Comparison of ENCODE assay signal across 13 mouse cellular contexts in genomic region chr3:138852982-138853689, GRCm38 (mm10).
DNase-seq lines count a peak whose midpoint lies in the region; ATAC-seq and TF ChIP-seq lines count a peak whose summit lies in the region.
"Had no signal": no experiment of that assay in that cellular context is flagged by ENCODE, and none has a peak within 500 bp of the region (broad histone marks: within the 10 kb centered on the region; RNA-seq: fewer than 3 reads in every experiment).

No protein-coding gene starts in this region.

- no peaks in the 10 kb centered on the region for H3K9me3 ChIP-seq in forebrain, embryonic 11.5 days (ENCODE audit: control insufficient read depth, low read length)
- no peaks in the 10 kb centered on the region for H3K9me3 ChIP-seq in forebrain, embryonic 10.5 days
- H3K9me3 ChIP-seq in midbrain, embryonic 15.5 days: no peaks in the 10 kb centered on the region
- no peaks in the 10 kb centered on the region for H3K9me3 ChIP-seq in midbrain, embryonic 11.5 days (ENCODE audit: control insufficient read depth, low read length)
- H3K9me3 ChIP-seq in forebrain, embryonic 12.5 days: no peaks in the 10 kb centered on the region
- H3K9me3 ChIP-seq in stomach, embryonic 14.5 days (ENCODE audit: control insufficient read depth, low read depth, low read length): no peaks in the 10 kb centered on the region
- H3K9me3 ChIP-seq: embryonic facial prominence, embryonic 15.5 days; limb, embryonic 12.5 days had no signal

- no peak overlapping the region for H3K9ac ChIP-seq in forebrain, embryonic 11.5 days (ENCODE audit: low read length)
- H3K9ac ChIP-seq in midbrain, embryonic 15.5 days: no peak overlapping the region
- H3K9ac ChIP-seq in midbrain, embryonic 11.5 days (ENCODE audit: low read length): no peak overlapping the region
- H3K9ac ChIP-seq in forebrain, embryonic 12.5 days: no peak overlapping the region
- no peak overlapping the region for H3K9ac ChIP-seq in stomach, embryonic 14.5 days (replicated peaks; ENCODE audit: low read depth, low read length)
- H3K9ac ChIP-seq: embryonic facial prominence, embryonic 15.5 days; limb, embryonic 12.5 days had no signal

- H3K27me3 ChIP-seq in forebrain, embryonic 11.5 days (ENCODE audit: control insufficient read depth, insufficient read depth, low read length): no peaks in the 10 kb centered on the region
- peaks cover 40% of the 10 kb centered on the region; the same call in 1 of the 2 replicates for H3K27me3 ChIP-seq in forebrain, embryonic 10.5 days (ENCODE audit: poor library complexity, severe bottlenecking)
- H3K27me3 ChIP-seq in midbrain, embryonic 15.5 days (replicated peaks): no peaks in the 10 kb centered on the region
- no peaks in the 10 kb centered on the region for H3K27me3 ChIP-seq in midbrain, embryonic 11.5 days (ENCODE audit: control insufficient read depth, insufficient read depth, low read length)
- H3K27me3 ChIP-seq in forebrain, embryonic 12.5 days: peaks cover 3% of the 10 kb centered on the region; the same call in 1 of the 2 replicates
- H3K27me3 ChIP-seq in stomach, embryonic 14.5 days (ENCODE audit: control insufficient read depth, insufficient read depth, low read length): no peaks in the 10 kb centered on the region
- H3K27me3 ChIP-seq in thymus, adult 2 months (ENCODE audit: control insufficient read depth, insufficient read depth, low read length): no peaks in the 10 kb centered on the region
- H3K27me3 ChIP-seq: embryonic facial prominence, embryonic 15.5 days; limb, embryonic 12.5 days had no signal

- no peak for TF ChIP-seq POLR2A in thymus, adult 2 months (IDR thresholded peaks at IDR 0.05; ENCODE audit: control insufficient read depth, extremely low read depth, insufficient read depth, low read length, poor library complexity)

- H3K27ac ChIP-seq in forebrain, embryonic 11.5 days (ENCODE audit: low read depth, low read length): no peak overlapping the region
- no peak overlapping the region for H3K27ac ChIP-seq in forebrain, embryonic 10.5 days
- H3K27ac ChIP-seq in midbrain, embryonic 15.5 days: peak overlapping the region; percentile 14
- no peak overlapping the region for H3K27ac ChIP-seq in midbrain, embryonic 11.5 days (ENCODE audit: low read depth, low read length)
- 0 out of 2 replicates have a peak overlapping the region, but pooled peaks have one; percentile 31 for H3K27ac ChIP-seq in forebrain, embryonic 12.5 days
- H3K27ac ChIP-seq in stomach, embryonic 14.5 days (ENCODE audit: low read length): no peak overlapping the region; the same call in 1 of the 2 replicates
- H3K27ac ChIP-seq in thymus, adult 2 months (ENCODE audit: control insufficient read depth, insufficient read depth, low read length): no peak overlapping the region
- H3K27ac ChIP-seq: limb, embryonic 12.5 days had no signal

- WGBS in forebrain, embryonic 11.5 days: 40% methylated on average over 13 of the region's 13 CpGs
- whole genome bisulfite sequencing in forebrain, embryonic 10.5 days: 54% methylated on average over 13 of the region's 13 CpGs
- 24% methylated on average over 13 of the region's 13 CpGs for WGBS in midbrain, embryonic 15.5 days
- 50% methylated on average over 13 of the region's 13 CpGs for WGBS in midbrain, embryonic 11.5 days
- WGBS in forebrain, embryonic 12.5 days: 34% methylated on average over 13 of the region's 13 CpGs
- WGBS in stomach, embryonic 14.5 days: 26% methylated on average over 13 of the region's 13 CpGs
- WGBS in thymus, adult 2 months: 93% methylated on average over 13 of the region's 13 CpGs

- no peak overlapping the region for H3K4me3 ChIP-seq in forebrain, embryonic 11.5 days (ENCODE audit: low read depth, low read length)
- H3K4me3 ChIP-seq in forebrain, embryonic 10.5 days: no peak overlapping the region
- no peak overlapping the region for H3K4me3 ChIP-seq in midbrain, embryonic 15.5 days
- no peak overlapping the region for H3K4me3 ChIP-seq in midbrain, embryonic 11.5 days (ENCODE audit: low read depth, low read length)
- no peak overlapping the region for H3K4me3 ChIP-seq in forebrain, embryonic 12.5 days (replicated peaks)
- no peak overlapping the region for H3K4me3 ChIP-seq in stomach, embryonic 14.5 days (ENCODE audit: low read depth, low read length)
- H3K4me3 ChIP-seq in thymus, adult 2 months (ENCODE audit: control insufficient read depth, insufficient read depth, low read length): no peak overlapping the region
- H3K4me3 ChIP-seq: embryonic facial prominence, embryonic 15.5 days; limb, embryonic 12.5 days had no signal

- peaks cover 48% of the 10 kb centered on the region for H3K4me1 ChIP-seq in forebrain, embryonic 11.5 days (replicated peaks; ENCODE audit: control insufficient read depth, insufficient read depth, low read length)
- peaks cover 91% of the 10 kb centered on the region for H3K4me1 ChIP-seq in forebrain, embryonic 10.5 days
- H3K4me1 ChIP-seq in midbrain, embryonic 15.5 days: peaks cover 85% of the 10 kb centered on the region
- peaks cover 65% of the 10 kb centered on the region for H3K4me1 ChIP-seq in midbrain, embryonic 11.5 days (ENCODE audit: control insufficient read depth, insufficient read depth, low read length)
- peaks cover 86% of the 10 kb centered on the region for H3K4me1 ChIP-seq in forebrain, embryonic 12.5 days
- peaks cover 30% of the 10 kb centered on the region for H3K4me1 ChIP-seq in stomach, embryonic 14.5 days (ENCODE audit: control insufficient read depth, insufficient read depth, low read length)
- H3K4me1 ChIP-seq in thymus, adult 2 months (replicated peaks; ENCODE audit: control insufficient read depth, insufficient read depth, low read length): peaks cover 15% of the 10 kb centered on the region

- no peak for TF ChIP-seq CTCF in thymus, adult 2 months (IDR thresholded peaks at IDR 0.05; ENCODE audit: borderline replicate concordance, control insufficient read depth, extremely low read depth, insufficient read depth, low read length, poor library complexity)

- H3K36me3 ChIP-seq in forebrain, embryonic 11.5 days (ENCODE audit: control insufficient read depth, insufficient read depth, low read length): no peaks in the 10 kb centered on the region
- no peaks in the 10 kb centered on the region for H3K36me3 ChIP-seq in forebrain, embryonic 10.5 days (replicated peaks)
- no peaks in the 10 kb centered on the region for H3K36me3 ChIP-seq in midbrain, embryonic 15.5 days (replicated peaks)
- no peaks in the 10 kb centered on the region for H3K36me3 ChIP-seq in midbrain, embryonic 11.5 days (ENCODE audit: control insufficient read depth, insufficient read depth, low read length)
- no peaks in the 10 kb centered on the region for H3K36me3 ChIP-seq in forebrain, embryonic 12.5 days (replicated peaks)
- no peaks in the 10 kb centered on the region for H3K36me3 ChIP-seq in stomach, embryonic 14.5 days (ENCODE audit: control insufficient read depth, insufficient read depth, low read length)
- no peaks in the 10 kb centered on the region for H3K36me3 ChIP-seq in thymus, adult 2 months (ENCODE audit: control insufficient read depth, insufficient read depth, low read length)
- H3K36me3 ChIP-seq: embryonic facial prominence, embryonic 15.5 days; limb, embryonic 12.5 days had no signal

- DNase-seq in forebrain, embryonic 11.5 days (ENCODE audit: low spot score): peak; percentile 44
- DNase-seq in forebrain, embryonic 10.5 days (ENCODE audit: extremely low spot score, low spot score): no peak
- no peak for DNase-seq in midbrain, embryonic 11.5 days (ENCODE audit: low spot score, missing footprints)
- DNase-seq in thymus, adult 2 months: no peak
- no peak for DNase-seq in cerebellum, adult 9-10 months
- DNase-seq: gastrocnemius, postnatal 10 days; kidney, adult 18-20 months; lung, adult 18-20 months had no signal

- ATAC-seq in forebrain, embryonic 11.5 days (replicated peaks; ENCODE audit: low FRiP score): no peak
- peak; percentile 19; the same call in 1 of the 2 replicates for ATAC-seq in midbrain, embryonic 15.5 days (replicated peaks)
- ATAC-seq in midbrain, embryonic 11.5 days (ENCODE audit: low FRiP score): no peak
- no peak for ATAC-seq in forebrain, embryonic 12.5 days (ENCODE audit: low FRiP score)
- ATAC-seq in stomach, embryonic 14.5 days (ENCODE audit: insufficient number of reproducible peaks, insufficient read depth, low FRiP score, low read depth): no peak

- no peak overlapping the region for H3K4me2 ChIP-seq in forebrain, embryonic 11.5 days (ENCODE audit: low read depth, low read length, severe bottlenecking)
- peak overlapping the region; percentile 7; the same call in 1 of the 2 replicates for H3K4me2 ChIP-seq in midbrain, embryonic 15.5 days
- H3K4me2 ChIP-seq in midbrain, embryonic 11.5 days: no peak overlapping the region
- no peak overlapping the region for H3K4me2 ChIP-seq in forebrain, embryonic 12.5 days
- H3K4me2 ChIP-seq in stomach, embryonic 14.5 days (replicated peaks; ENCODE audit: low read depth, low read length): 0 out of 2 replicates have a peak overlapping the region, but pooled peaks have one; percentile 15
- H3K4me2 ChIP-seq: embryonic facial prominence, embryonic 15.5 days; limb, embryonic 12.5 days had no signal

Comparison
In these comparisons a context has a peak if more than half of its experiments do, and no peak if none do; other contexts are left out.
1. H3K27ac ChIP-seq: peak in midbrain, embryonic 15.5 days (single experiment) and forebrain, embryonic 12.5 days (single experiment); none in forebrain, embryonic 11.5 days (single experiment), forebrain, embryonic 10.5 days (single experiment), midbrain, embryonic 11.5 days (single experiment), stomach, embryonic 14.5 days (single experiment) and thymus, adult 2 months (single experiment).
2. H3K4me2 ChIP-seq: peak in midbrain, embryonic 15.5 days (single experiment) and stomach, embryonic 14.5 days (single experiment); none in forebrain, embryonic 11.5 days (single experiment), midbrain, embryonic 11.5 days (single experiment) and forebrain, embryonic 12.5 days (single experiment).